ENCODE assay signal across 29 mouse cellular contexts in genomic region chr9:94740841-94741240, GRCm38 (mm10).
DNase-seq lines count a peak whose midpoint lies in the region; ATAC-seq and TF ChIP-seq lines count a peak whose summit lies in the region.
"Had no signal": no experiment of that assay in that cellular context is flagged by ENCODE, and none has a peak within 500 bp of the region (broad histone marks: within the 10 kb centered on the region; RNA-seq: fewer than 3 reads in every experiment).

No protein-coding gene starts in this region.

- WGBS in cerebellum, adult 2 months: 40% methylated on average over 3 of the region's 3 CpGs
- 44% methylated on average over 3 of the region's 3 CpGs for WGBS in lung, embryonic 16.5 days

- H3K4me3 ChIP-seq in cerebellum, adult 2 months (replicated peaks; ENCODE audit: insufficient read depth, low read depth, low read length): no peak overlapping the region
- no peak overlapping the region for H3K4me3 ChIP-seq in lung, embryonic 16.5 days (ENCODE audit: low read length)
- H3K4me3 ChIP-seq: embryonic facial prominence, embryonic 10.5 days; embryonic facial prominence, embryonic 15.5 days; forebrain, embryonic 12.5 days; heart, embryonic 10.5 days; heart, embryonic 15.5 days; hindbrain, embryonic 13.5 days; limb, embryonic 13.5 days; midbrain, embryonic 10.5 days; midbrain, embryonic 15.5 days; neural tube, embryonic 15.5 days had no signal

- H3K36me3 ChIP-seq in lung, embryonic 16.5 days (ENCODE audit: control insufficient read depth, insufficient read depth, low read length): no peaks in the 10 kb centered on the region
- H3K36me3 ChIP-seq: embryonic facial prominence, embryonic 10.5 days; embryonic facial prominence, embryonic 15.5 days; forebrain, embryonic 12.5 days; heart, embryonic 10.5 days; heart, embryonic 15.5 days; hindbrain, embryonic 13.5 days; limb, embryonic 13.5 days; midbrain, embryonic 10.5 days; midbrain, embryonic 15.5 days; neural tube, embryonic 15.5 days had no signal

- no peaks in the 10 kb centered on the region for H3K27me3 ChIP-seq in cerebellum, adult 2 months (ENCODE audit: control insufficient read depth, insufficient read depth, low read length)
- H3K27me3 ChIP-seq in lung, embryonic 16.5 days (ENCODE audit: control insufficient read depth, insufficient read depth, low read depth, low read length): no peaks in the 10 kb centered on the region
- H3K27me3 ChIP-seq: CH12.LX; embryonic facial prominence, embryonic 15.5 days; forebrain, embryonic 12.5 days; heart, embryonic 15.5 days; hindbrain, embryonic 13.5 days; midbrain, embryonic 15.5 days; neural tube, embryonic 15.5 days had no signal

- H3K27ac ChIP-seq in cerebellum, adult 2 months (ENCODE audit: insufficient read depth, low read length): no peak overlapping the region
- H3K27ac ChIP-seq in lung, embryonic 16.5 days (ENCODE audit: low read length): 0 out of 2 replicates have a peak overlapping the region, but pooled peaks have one; percentile 10
- H3K27ac ChIP-seq: embryonic facial prominence, embryonic 10.5 days; embryonic facial prominence, embryonic 15.5 days; forebrain, embryonic 12.5 days; heart, embryonic 10.5 days; heart, embryonic 15.5 days; hindbrain, embryonic 13.5 days; limb, embryonic 13.5 days; midbrain, embryonic 10.5 days; midbrain, embryonic 15.5 days; neural tube, embryonic 15.5 days had no signal

- TF ChIP-seq POLR2A in cerebellum, adult 2 months (IDR thresholded peaks at IDR 0.05; ENCODE audit: borderline replicate concordance, insufficient read depth, low read length): no peak

- H3K4me2 ChIP-seq in lung, embryonic 16.5 days (ENCODE audit: low read depth, low read length): no peak overlapping the region
- H3K4me2 ChIP-seq: embryonic facial prominence, embryonic 15.5 days; forebrain, embryonic 12.5 days; heart, embryonic 15.5 days; hindbrain, embryonic 13.5 days; limb, embryonic 13.5 days; liver, embryonic 11.5 days; midbrain, embryonic 15.5 days; neural tube, embryonic 15.5 days had no signal

- H3K4me1 ChIP-seq in cerebellum, adult 2 months (ENCODE audit: control insufficient read depth, insufficient read depth, low read length): no peaks in the 10 kb centered on the region
- peaks cover 4% of the 10 kb centered on the region for H3K4me1 ChIP-seq in lung, embryonic 16.5 days (replicated peaks; ENCODE audit: control insufficient read depth, insufficient read depth, low read length)
- H3K4me1 ChIP-seq: embryonic facial prominence, embryonic 10.5 days; embryonic facial prominence, embryonic 15.5 days; heart, embryonic 10.5 days; heart, embryonic 15.5 days; midbrain, embryonic 10.5 days had no signal

- 0 out of 2 replicates have a peak, but pooled peaks have one; percentile 29 for ATAC-seq in lung, embryonic 16.5 days (ENCODE audit: low read depth)
- ATAC-seq: activated CD4-positive, CD25-positive, alpha-beta regulatory T cell, adult 4 months; forebrain, postnatal 0 days; intestine, embryonic 16.5 days; midbrain, embryonic 15.5 days had no signal

- no peaks in the 10 kb centered on the region for H3K9me3 ChIP-seq in lung, embryonic 16.5 days (ENCODE audit: control insufficient read depth, low read length)
- H3K9me3 ChIP-seq: embryonic facial prominence, embryonic 10.5 days; embryonic facial prominence, embryonic 15.5 days; forebrain, embryonic 12.5 days; heart, embryonic 10.5 days; heart, embryonic 15.5 days; hindbrain, embryonic 13.5 days; limb, embryonic 13.5 days; midbrain, embryonic 10.5 days; midbrain, embryonic 15.5 days; neural tube, embryonic 15.5 days had no signal

- no peak overlapping the region for H3K9ac ChIP-seq in lung, embryonic 16.5 days (ENCODE audit: low read length)
- H3K9ac ChIP-seq: embryonic facial prominence, embryonic 15.5 days; forebrain, embryonic 12.5 days; forebrain, postnatal 0 days; heart, embryonic 15.5 days; hindbrain, embryonic 13.5 days; limb, embryonic 13.5 days; midbrain, embryonic 15.5 days; neural tube, embryonic 15.5 days had no signal

- no peak for TF ChIP-seq CTCF in cerebellum, adult 2 months (IDR thresholded peaks at IDR 0.05; ENCODE audit: borderline replicate concordance, insufficient read depth, low read depth, low read length)

- DNase-seq in cerebellum, postnatal 14 days: peak; percentile 17 to 26
- DNase-seq in cerebellum, adult 2 months: no peak
- DNase-seq in lung, postnatal 14 days: no peak
- peak; percentile 7 for DNase-seq in adrenal gland, postnatal 25 days
- no peak for DNase-seq in frontal cortex, postnatal 25 days (ENCODE audit: low spot score in 2 of 2)
- DNase-seq: cerebellum, adult 11 months; cerebellum, adult 9-11 months; forebrain, postnatal 0 days; gastrocnemius, postnatal 10 days; heart, postnatal 36 days; kidney, postnatal 25 days; retina, postnatal 1 day; right cerebral cortex, postnatal 14 days; thymus, postnatal 4 days had no signal

Comparison
In these comparisons a context has a peak if more than half of its experiments do, and no peak if none do; other contexts are left out.
1. DNase-seq: peak in cerebellum, postnatal 14 days (2 of 2) and adrenal gland, postnatal 25 days (single experiment); none in cerebellum, adult 2 months (0 of 2), lung, postnatal 14 days (single experiment) and frontal cortex, postnatal 25 days (0 of 2).